Mouse (Mus musculus): ENCODE measurements around the gene Ss18l1. TPM values are rescaled to one million over a fixed set of nuclear protein-coding genes. Genes with fewer than 3 reads are reported as not detected.

Ss18l1 gene
- polyA plus RNA-seq, 1 experiment from 2014 or later = 4.1 TPM

- no peak overlapping the region for H3K9ac ChIP-seq
- H3K4me1 ChIP-seq = no peaks in the 10 kb centered on the region
- no peaks in the 10 kb centered on the region for H3K9me3 ChIP-seq
- WGBS = 57% methylated on average over 11 of the region's 11 CpGs
- H3K27me3 ChIP-seq = peaks cover 2% of the 10 kb centered on the region; the same call in 1 of the 2 replicates
- no peak overlapping the region for H3K4me2 ChIP-seq
- no peak overlapping the region for H3K4me3 ChIP-seq
- ATAC-seq (ENCODE audit: insufficient number of reproducible peaks, low FRiP score, low TSS enrichment, low read depth) = peak; percentile 53; the same call in 1 of the 2 replicates
- no peak overlapping the region for H3K27ac ChIP-seq
- H3K36me3 ChIP-seq = 0 out of 2 replicates have a peak, but pooled peaks cover 9% of the 10 kb centered on the region
These were observed 48.0 kb downstream of the Ss18l1 start for GRCm38 (mm10) chr2:180090285-180090684.

GRCm38 (mm10) chr2:180095711-180096110, 53.4 kb downstream of the Ss18l1 start:
- H3K4me1 ChIP-seq = peaks cover 6% of the 10 kb centered on the region
- H3K4me3 ChIP-seq = no peak overlapping the region
- no peaks in the 10 kb centered on the region for H3K9me3 ChIP-seq
- ATAC-seq (ENCODE audit: insufficient number of reproducible peaks, low FRiP score, low TSS enrichment, low read depth) = no peak
- 39% methylated on average over 5 of the region's 5 CpGs for WGBS
- no peak overlapping the region for H3K27ac ChIP-seq
- H3K27me3 ChIP-seq = peaks cover 41% of the 10 kb centered on the region
- no peaks in the 10 kb centered on the region for H3K36me3 ChIP-seq
- H3K4me2 ChIP-seq = no peak overlapping the region
- H3K9ac ChIP-seq = no peak overlapping the region

- H3K9ac ChIP-seq = no peak overlapping the region
These were observed 55.3 kb downstream of the Ss18l1 start for GRCm38 (mm10) chr2:180097585-180097984.

GRCm38 (mm10) chr2:180098167-180098566, 55.9 kb downstream of the Ss18l1 start:
- Histone ChIP-seq H3K4me3 (no peak overlapping the region), H3K27me3 (peaks cover 66% of the 10 kb centered on the region), H3K4me1 (peaks cover 7% of the 10 kb centered on the region), H3K36me3 (no peaks in the 10 kb centered on the region), H3K4me2 (no peak overlapping the region), H3K27ac (no peak overlapping the region), H3K9me3 (no peaks in the 10 kb centered on the region), H3K9ac (no peak overlapping the region)
- no peak for ATAC-seq (ENCODE audit: insufficient number of reproducible peaks, low FRiP score, low TSS enrichment, low read depth)
- WGBS = 34% methylated on average over 5 of the region's 5 CpGs

More at GRCm38 (mm10) chr2:180097585-180097984, 55.3 kb downstream of the Ss18l1 start:
- 44% methylated on average over 3 of the region's 3 CpGs for WGBS
- H3K4me1 ChIP-seq = peaks cover 6% of the 10 kb centered on the region
- no peak for ATAC-seq (ENCODE audit: insufficient number of reproducible peaks, low FRiP score, low TSS enrichment, low read depth)
- H3K9me3 ChIP-seq = no peaks in the 10 kb centered on the region
- peaks cover 60% of the 10 kb centered on the region for H3K27me3 ChIP-seq
- H3K27ac ChIP-seq = no peak overlapping the region
- no peak overlapping the region for H3K4me3 ChIP-seq
- no peaks in the 10 kb centered on the region for H3K36me3 ChIP-seq
- H3K4me2 ChIP-seq = no peak overlapping the region

- peaks cover 79% of the 10 kb centered on the region for H3K27me3 ChIP-seq
- no peak overlapping the region for H3K27ac ChIP-seq
- no peaks in the 10 kb centered on the region for H3K36me3 ChIP-seq
- H3K4me1 ChIP-seq = peaks cover 21% of the 10 kb centered on the region
- H3K9me3 ChIP-seq = no peaks in the 10 kb centered on the region
- WGBS = 3% methylated on average over 15 of the region's 15 CpGs
- no peak for ATAC-seq (ENCODE audit: insufficient number of reproducible peaks, low FRiP score, low TSS enrichment, low read depth)
- H3K4me3 ChIP-seq = no peak overlapping the region
- H3K4me2 ChIP-seq = no peak overlapping the region
- H3K9ac ChIP-seq = no peak overlapping the region
These were observed 57.2 kb downstream of the Ss18l1 start for GRCm38 (mm10) chr2:180099529-180099928.

- peak overlapping the region; percentile 97 for H3K4me2 ChIP-seq
- H3K9me3 ChIP-seq = no peaks in the 10 kb centered on the region
- H3K27ac ChIP-seq = no peak overlapping the region
- H3K4me3 ChIP-seq = peak overlapping the region; percentile 49
- WGBS = 1% methylated on average over 57 of the region's 57 CpGs
- H3K36me3 ChIP-seq = no peaks in the 10 kb centered on the region
- ATAC-seq (ENCODE audit: insufficient number of reproducible peaks, low FRiP score, low TSS enrichment, low read depth) = no peak
- H3K9ac ChIP-seq = no peak overlapping the region
- peaks cover 76% of the 10 kb centered on the region for H3K27me3 ChIP-seq
- peaks cover 23% of the 10 kb centered on the region for H3K4me1 ChIP-seq
These were observed 61.1 kb downstream of the Ss18l1 start for GRCm38 (mm10) chr2:180103151-180103977.

- peak; percentile 57 for ATAC-seq (ENCODE audit: insufficient number of reproducible peaks, low FRiP score, low TSS enrichment, low read depth)
- H3K36me3 ChIP-seq = no peaks in the 10 kb centered on the region
- no peaks in the 10 kb centered on the region for H3K9me3 ChIP-seq
- 1% methylated on average over 59 of the region's 87 CpGs for WGBS
- peaks cover 69% of the 10 kb centered on the region for H3K27me3 ChIP-seq
- peak within 1 kb of the TSS; percentile 97 for H3K4me2 ChIP-seq
- H3K9ac ChIP-seq = no peak within 1 kb of the TSS
- peak within 1 kb of the TSS; percentile 49 for H3K4me3 ChIP-seq
- peaks cover 23% of the 10 kb centered on the region for H3K4me1 ChIP-seq
- H3K27ac ChIP-seq = no peak within 1 kb of the TSS
These were observed 61.8 kb downstream of the Ss18l1 start, which contains the start of gene Hrh3 for GRCm38 (mm10) chr2:180103978-180104658. Gene Hrh3 (minus strand): TSS chr2:180104488.

GRCm38 (mm10) chr2:180104659-180105377, 62.5 kb downstream of the Ss18l1 start:
- H3K27ac ChIP-seq = no peak overlapping the region
- H3K27me3 ChIP-seq = peaks cover 62% of the 10 kb centered on the region
- H3K4me1 ChIP-seq = peaks cover 18% of the 10 kb centered on the region
- no peaks in the 10 kb centered on the region for H3K9me3 ChIP-seq
- H3K4me3 ChIP-seq = peak overlapping the region; percentile 49
- 13% methylated on average over 24 of the region's 24 CpGs for WGBS
- peak overlapping the region; percentile 97 for H3K4me2 ChIP-seq
- no peak overlapping the region for H3K9ac ChIP-seq
- H3K36me3 ChIP-seq = no peaks in the 10 kb centered on the region
- ATAC-seq (ENCODE audit: insufficient number of reproducible peaks, low FRiP score, low TSS enrichment, low read depth) = peak; percentile 6; the same call in 1 of the 2 replicates

GRCm38 (mm10) chr2:180105441-180106190, 63.3 kb downstream of the Ss18l1 start:
- Histone ChIP-seq H3K4me2 (no peak overlapping the region), H3K4me3 (no peak overlapping the region), H3K9ac (no peak overlapping the region), H3K4me1 (peaks cover 17% of the 10 kb centered on the region), H3K27ac (no peak overlapping the region), H3K9me3 (no peaks in the 10 kb centered on the region), H3K27me3 (peaks cover 54% of the 10 kb centered on the region), H3K36me3 (no peaks in the 10 kb centered on the region)
- ATAC-seq (ENCODE audit: insufficient number of reproducible peaks, low FRiP score, low TSS enrichment, low read depth) = no peak
- 25% methylated on average over 8 of the region's 8 CpGs for WGBS

GRCm38 (mm10) chr2:180107081-180107480, 64.8 kb downstream of the Ss18l1 start:
- H3K4me2 ChIP-seq = no peak overlapping the region
- peaks cover 39% of the 10 kb centered on the region for H3K27me3 ChIP-seq
- H3K4me1 ChIP-seq = peaks cover 17% of the 10 kb centered on the region
- H3K9ac ChIP-seq = no peak overlapping the region
- ATAC-seq (ENCODE audit: insufficient number of reproducible peaks, low FRiP score, low TSS enrichment, low read depth) = no peak
- 53% methylated on average over 4 of the region's 4 CpGs for WGBS
- H3K36me3 ChIP-seq = no peaks in the 10 kb centered on the region
- no peak overlapping the region for H3K27ac ChIP-seq
- H3K9me3 ChIP-seq = no peaks in the 10 kb centered on the region
- no peak overlapping the region for H3K4me3 ChIP-seq

GRCm38 (mm10) chr2:180108285-180108684, 66.0 kb downstream of the Ss18l1 start:
- Histone ChIP-seq H3K9me3 (no peaks in the 10 kb centered on the region), H3K36me3 (no peaks in the 10 kb centered on the region), H3K4me3 (no peak overlapping the region), H3K9ac (no peak overlapping the region), H3K27ac (no peak overlapping the region), H3K27me3 (peaks cover 27% of the 10 kb centered on the region), H3K4me2 (no peak overlapping the region), H3K4me1 (peaks cover 15% of the 10 kb centered on the region)
- WGBS = 73% methylated on average over 6 of the region's 6 CpGs
- ATAC-seq (ENCODE audit: insufficient number of reproducible peaks, low FRiP score, low TSS enrichment, low read depth) = no peak

Data from limb, embryonic 15.5 days (tissue).